Mouse (Mus musculus) forebrain, embryonic 14.5 days (tissue): ENCODE results near the gene Sh2d2a. TPM values are rescaled to one million over a fixed set of nuclear protein-coding genes. Genes with fewer than 3 reads are reported as not detected.
"Not testable (repeated sequence)": the region's sequence is repeated elsewhere in the genome, so short reads cannot be mapped to it uniquely, and the experiment has no call there.

ENCODE experiments used
- ATAC-seq: fragments of 200-750 bp; cut with Nextera tagmentation; 2 replicates; pipeline ENCODE4 v1.8.0; 2017; ENCODE audit warnings: mild to moderate bottlenecking, moderate library complexity
- DNase-seq: peaks from one replicate; pipeline ENCODE4 v3.0.0-alpha.2; 2015; ENCODE audit warnings: low spot score
- H3K27ac ChIP-seq: fragments of 300-500 bp; sonication (generic); 2 replicates; pipeline ENCODE4 v1.5.1; 2014; ENCODE audit warnings: low read depth, mild to moderate bottlenecking, control low read depth, low read length, moderate library complexity
- H3K27me3 ChIP-seq: fragments of 300-500 bp; sonication (generic); replicated peaks from 2 replicates; pipeline ENCODE4 v1.6.1; 2014; ENCODE audit warnings: low read length, control low read depth, mixed read lengths; ENCODE audit not compliant: control insufficient read depth, insufficient read depth
- H3K36me3 ChIP-seq: fragments of 300-500 bp; sonication (generic); 2 replicates; pipeline ENCODE4 v1.6.1; 2014; ENCODE audit warnings: low read length, control low read depth; ENCODE audit not compliant: control insufficient read depth, insufficient read depth
- H3K4me1 ChIP-seq: fragments of 300-500 bp; sonication (generic); 2 replicates; pipeline ENCODE4 v1.6.1; 2014; ENCODE audit warnings: antibody characterized with exemption, low read length, control low read depth; ENCODE audit not compliant: control insufficient read depth, insufficient read depth
- H3K4me2 ChIP-seq: fragments of 300-500 bp; sonication (generic); 2 replicates; pipeline ENCODE4 v1.6.1; 2014; ENCODE audit warnings: mild to moderate bottlenecking, control low read depth, low read length
- H3K4me3 ChIP-seq: fragments of 300-500 bp; sonication (generic); 2 replicates; pipeline ENCODE4 v1.5.1; 2014; ENCODE audit warnings: low read depth, low read length, control low read depth
- H3K9ac ChIP-seq: fragments of 300-500 bp; sonication (generic); 2 replicates; pipeline ENCODE4 v1.6.1; 2014; ENCODE audit warnings: mild to moderate bottlenecking, low read length, control low read depth, moderate library complexity
- H3K9me3 ChIP-seq: fragments of 300-500 bp; sonication (generic); replicated peaks from 2 replicates; pipeline ENCODE4 v1.6.1; 2016; ENCODE audit warnings: low read length, control low read depth, mixed read lengths; ENCODE audit not compliant: control insufficient read depth
- WGBS: fragments of 180-500 bp; shearing (Covaris S2); extraction: QIAGEN DNeasy Blood & Tissue Kit; methylation state at CpG from one replicate; pipeline ENCODE4 v1.1.7; 2014; 5-methylcytosine and 5-hydroxymethylcytosine counted together
- polyA plus RNA-seq: library from polyadenylated mRNA; unstranded; fragments of >200 nt; fragmentation: Nextera tagmentation; extraction: Ambion mirVana; gene quantifications from 2 replicates; pipeline ENCODE4 v1.2.1, GENCODE M21; 2014

Gene Sh2d2a
- polyA plus RNA-seq, 1 experiment from 2014 or later, result not detected

DNA sequence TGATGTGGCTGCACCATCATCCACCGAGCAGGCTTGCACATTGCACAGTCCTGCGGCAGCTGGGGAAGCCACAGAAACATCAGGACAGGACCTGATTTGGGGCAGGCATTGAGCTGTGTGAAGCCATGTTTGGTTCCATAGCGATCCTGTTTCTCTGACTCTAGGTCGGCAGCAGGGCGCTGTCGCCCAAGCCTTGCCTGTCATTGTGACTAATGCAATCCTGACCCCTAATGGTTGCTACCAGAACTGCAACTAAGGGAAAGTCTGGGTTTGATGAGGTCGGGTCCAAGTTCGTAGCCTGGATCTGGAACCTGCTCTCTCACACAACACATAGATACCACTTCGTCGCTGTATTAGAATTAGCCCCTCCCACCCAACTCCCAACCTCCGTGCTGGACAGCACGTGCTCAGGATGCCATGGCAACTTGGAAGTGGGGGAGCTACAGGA, 29.9 kb upstream of the Sh2d2a start:
- Histone ChIP-seq H3K9ac (no peak overlapping the region), H3K4me1 (no peaks in the 10 kb centered on the region), H3K36me3 (no peaks in the 10 kb centered on the region), H3K27ac (no peak overlapping the region), H3K4me2 (peak overlapping the region; percentile 4; the same call in 1 of the 2 replicates), H3K9me3 (no peaks in the 10 kb centered on the region), H3K4me3 (no peak overlapping the region), H3K27me3 (no peaks in the 10 kb centered on the region; the same call in 1 of the 2 replicates)
- 9% methylated on average over 12 of the region's 12 CpGs for WGBS
- DNase-seq (peak; percentile 90), ATAC-seq (peak; percentile 52)

DNA sequence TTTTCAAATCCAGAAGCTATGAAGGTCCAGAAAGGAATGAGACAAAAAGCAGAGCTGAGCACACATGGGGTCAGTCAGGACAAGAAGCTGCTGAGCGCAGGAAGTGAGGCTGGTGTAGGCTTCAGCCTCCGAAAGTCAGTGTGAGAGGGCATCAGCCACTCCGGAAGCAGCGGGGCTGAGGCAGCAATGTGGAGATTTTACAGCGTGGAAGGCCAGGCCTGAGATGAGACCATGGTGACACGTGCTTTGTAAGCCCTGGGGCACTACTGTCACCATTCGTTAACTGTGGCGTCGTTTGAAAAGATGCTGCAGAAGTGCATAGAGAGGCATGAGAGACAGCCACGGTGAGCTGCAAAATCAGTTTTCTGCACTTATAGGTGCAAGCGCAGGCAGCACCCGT, 28.3 kb upstream of the Sh2d2a start:
- Histone ChIP-seq H3K4me3 (no peak overlapping the region), H3K9ac (no peak overlapping the region), H3K9me3 (no peaks in the 10 kb centered on the region), H3K27ac (no peak overlapping the region), H3K27me3 (no peaks in the 10 kb centered on the region; the same call in 1 of the 2 replicates), H3K4me2 (no peak overlapping the region), H3K4me1 (no peaks in the 10 kb centered on the region), H3K36me3 (no peaks in the 10 kb centered on the region)
- WGBS, result 69% methylated on average over 12 of the region's 12 CpGs
- DNase-seq (no peak), ATAC-seq (no peak)

DNA sequence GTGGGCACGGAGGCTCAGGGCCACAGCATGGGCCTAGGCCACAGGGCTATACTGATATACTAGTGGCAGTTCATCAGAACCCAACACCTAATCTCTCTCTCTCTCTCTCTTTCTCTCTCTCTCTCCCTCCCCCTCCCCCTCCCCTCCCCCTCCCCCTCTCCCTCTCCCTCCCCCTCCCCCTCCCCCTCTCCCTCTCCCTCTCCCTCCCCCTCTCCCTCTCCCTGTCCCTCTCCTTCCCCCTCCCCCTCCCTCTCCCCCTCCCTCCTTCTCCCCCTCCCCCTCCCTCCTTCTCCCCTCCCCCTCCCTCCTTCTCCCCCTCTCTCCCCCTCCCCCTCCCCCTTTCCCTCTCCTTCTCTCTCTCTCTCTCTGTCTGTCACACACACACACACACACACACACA, 22.3 kb upstream of the Sh2d2a start, which contains the start of gene Pear1:
TSS of gene Pear1 (minus strand) at position 101 of the 400 bp plus-strand sequence.
- H3K27ac ChIP-seq, H3K4me1 ChIP-seq, DNase-seq, H3K4me2 ChIP-seq, H3K9ac ChIP-seq, H3K4me3 ChIP-seq, H3K9me3 ChIP-seq, H3K27me3 ChIP-seq, ATAC-seq, H3K36me3 ChIP-seq: not testable (repeated sequence)
- WGBS, result 94% methylated on average over 1 of the region's 1 CpGs

DNA sequence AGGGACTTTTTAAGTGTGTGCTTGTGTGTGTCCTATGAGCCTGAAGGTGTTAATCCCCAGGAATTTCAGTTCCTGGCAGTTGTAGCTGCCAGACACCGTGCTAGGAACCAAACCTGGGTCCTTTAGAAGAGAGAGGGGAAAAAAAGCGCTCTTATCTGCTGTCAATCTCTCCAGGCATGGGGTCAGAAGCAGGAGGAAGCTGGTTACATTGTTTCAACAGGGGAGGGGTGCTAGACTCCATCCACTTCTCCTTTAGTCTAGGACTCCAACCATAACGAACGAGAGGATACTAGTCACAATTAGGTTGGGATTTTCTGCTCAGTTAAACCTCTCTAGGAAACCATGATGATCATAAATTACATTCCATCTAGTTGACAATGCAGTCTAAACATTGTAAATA, 18.1 kb upstream of the Sh2d2a start:
- no peak overlapping the region for H3K27ac ChIP-seq
- H3K36me3 ChIP-seq, result no peaks in the 10 kb centered on the region
- H3K9ac ChIP-seq, result no peak overlapping the region
- no peaks in the 10 kb centered on the region for H3K9me3 ChIP-seq
- ATAC-seq (no peak), DNase-seq (no peak)
- no peak overlapping the region for H3K4me3 ChIP-seq
- no peaks in the 10 kb centered on the region for H3K27me3 ChIP-seq
- 43% methylated on average over 4 of the region's 4 CpGs for WGBS
- H3K4me1 ChIP-seq, result no peaks in the 10 kb centered on the region
- H3K4me2 ChIP-seq, result no peak overlapping the region

DNA sequence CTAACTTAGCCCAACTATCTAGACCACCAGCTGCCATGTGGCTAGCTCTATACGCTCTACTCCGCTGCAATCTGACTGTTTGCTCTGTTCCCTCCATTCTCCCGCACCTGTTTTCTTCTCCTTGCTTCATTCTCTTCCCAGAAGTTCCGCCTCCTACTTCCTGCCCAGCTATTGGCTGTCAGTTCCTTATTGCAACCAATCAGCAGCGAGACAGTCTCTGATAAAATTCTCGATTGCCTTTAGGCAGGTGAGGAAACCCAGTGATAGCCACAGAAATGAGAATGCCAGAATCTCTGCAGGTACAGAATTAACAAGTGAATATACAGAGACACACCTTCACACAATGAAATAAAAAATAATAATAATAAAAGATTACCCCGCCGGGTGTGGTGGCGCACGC, 17.5 kb upstream of the Sh2d2a start:
- no peak for ATAC-seq
- no peak overlapping the region for H3K9ac ChIP-seq
- WGBS, result 57% methylated on average over 10 of the region's 10 CpGs

DNA sequence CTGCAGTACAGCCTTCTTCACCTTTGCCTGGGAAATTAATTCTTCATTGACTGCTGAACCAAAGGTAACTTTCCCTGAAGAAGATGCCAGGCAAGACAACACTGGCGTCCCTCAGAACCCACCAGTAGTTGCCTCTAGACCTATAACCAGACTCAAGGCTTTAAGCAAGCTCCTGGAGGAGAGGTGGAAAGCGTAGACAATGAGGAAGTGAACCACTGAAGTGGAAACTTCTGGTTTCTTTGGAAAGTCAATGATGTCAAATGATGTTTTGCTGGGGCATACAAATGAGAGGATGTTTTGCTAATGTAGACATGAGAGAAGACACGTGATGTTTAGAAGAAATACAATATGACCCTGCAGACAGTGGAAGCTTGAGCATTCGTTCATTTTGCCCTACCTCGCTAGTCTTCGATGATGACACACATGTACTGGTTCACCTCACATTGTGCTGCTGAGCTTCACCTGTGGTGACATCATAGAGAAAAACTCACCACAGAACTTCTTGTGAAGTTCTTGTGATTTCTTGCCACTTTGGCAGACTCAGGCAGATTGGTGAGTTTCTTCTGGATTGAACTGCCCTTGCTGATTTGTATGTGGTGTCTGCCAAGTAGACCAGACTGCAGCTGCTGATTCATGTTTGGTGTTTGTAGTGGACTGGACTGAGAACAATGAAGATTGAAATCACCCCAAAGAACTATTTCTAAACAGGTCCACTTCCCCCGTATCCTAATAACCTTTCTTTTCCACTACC, 14.3 kb upstream of the Sh2d2a start:
- Histone ChIP-seq H3K4me1 (no peaks in the 10 kb centered on the region), H3K4me2 (no peak overlapping the region), H3K27ac (no peak overlapping the region), H3K36me3 (no peaks in the 10 kb centered on the region), H3K9ac (no peak overlapping the region), H3K4me3 (no peak overlapping the region), H3K9me3 (no peaks in the 10 kb centered on the region), H3K27me3 (no peaks in the 10 kb centered on the region)
- 84% methylated on average over 7 of the region's 7 CpGs for WGBS
- ATAC-seq, result no peak
- no peak for DNase-seq

More for the DNA sequence above, 17.5 kb upstream of the Sh2d2a start:
- Histone ChIP-seq H3K27me3 (no peaks in the 10 kb centered on the region), H3K27ac (no peak overlapping the region), H3K4me3 (no peak overlapping the region), H3K4me2 (no peak overlapping the region), H3K4me1 (no peaks in the 10 kb centered on the region), H3K36me3 (no peaks in the 10 kb centered on the region), H3K9me3 (no peaks in the 10 kb centered on the region)
- no peak for DNase-seq

DNA sequence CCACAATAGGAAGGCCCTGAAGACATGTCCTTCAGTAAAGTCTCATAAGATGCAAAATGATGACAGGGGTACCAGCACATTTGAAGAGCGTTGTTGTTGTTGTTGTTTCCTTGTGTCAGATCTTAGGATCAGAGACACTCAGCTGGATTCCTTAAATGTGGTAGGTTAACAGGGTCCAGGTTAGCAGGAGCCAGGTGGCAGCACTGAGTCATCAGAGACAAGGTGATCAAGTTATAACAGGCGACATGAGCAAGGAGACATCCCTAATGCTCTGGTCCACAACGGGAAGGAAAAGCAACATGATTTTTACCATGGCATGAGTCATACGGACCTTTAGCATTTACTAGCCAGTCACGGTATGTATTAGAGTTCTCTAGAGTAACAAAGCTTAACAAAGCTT, 13.1 kb upstream of the Sh2d2a start:
- Histone ChIP-seq H3K4me3 (no peak overlapping the region), H3K4me1 (no peaks in the 10 kb centered on the region), H3K9ac (no peak overlapping the region), H3K27ac (no peak overlapping the region), H3K27me3 (no peaks in the 10 kb centered on the region), H3K9me3 (no peaks in the 10 kb centered on the region), H3K36me3 (no peaks in the 10 kb centered on the region), H3K4me2 (no peak overlapping the region)
- ATAC-seq, result no peak
- no peak for DNase-seq
- WGBS, result 65% methylated on average over 5 of the region's 5 CpGs

DNA sequence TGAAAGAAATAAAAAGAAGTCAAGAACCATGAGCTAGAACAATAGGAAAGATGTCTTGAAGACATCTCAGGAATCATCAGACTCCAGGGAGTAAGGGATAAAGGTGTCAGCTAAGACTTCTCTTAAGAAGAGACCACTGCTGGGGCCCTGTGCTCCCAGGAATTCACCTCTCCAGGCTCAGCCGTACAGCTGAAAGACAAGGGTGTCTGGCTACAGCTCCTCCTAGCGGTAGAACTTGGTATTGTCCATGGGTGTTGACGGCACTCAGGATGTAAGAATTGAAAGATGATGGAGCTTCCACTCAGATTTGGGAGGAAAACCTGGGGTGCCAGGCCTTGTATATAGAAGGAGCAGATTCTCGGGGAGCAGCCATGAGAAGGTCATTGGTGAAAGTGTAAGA, 7.9 kb upstream of the Sh2d2a start:
- 0 out of 2 replicates have a peak overlapping the region, but pooled peaks have one; percentile 17 for H3K9ac ChIP-seq
- ATAC-seq, result 0 out of 2 replicates have a peak, but pooled peaks have one; percentile 32
- 2% methylated on average over 4 of the region's 4 CpGs for WGBS
- H3K9me3 ChIP-seq, result no peaks in the 10 kb centered on the region
- H3K4me3 ChIP-seq, result no peak overlapping the region
- H3K36me3 ChIP-seq, result no peaks in the 10 kb centered on the region
- peak; percentile 83 for DNase-seq
- no peak overlapping the region for H3K27ac ChIP-seq
- H3K4me2 ChIP-seq, result no peak overlapping the region
- no peaks in the 10 kb centered on the region for H3K27me3 ChIP-seq
- no peaks in the 10 kb centered on the region for H3K4me1 ChIP-seq

DNA sequence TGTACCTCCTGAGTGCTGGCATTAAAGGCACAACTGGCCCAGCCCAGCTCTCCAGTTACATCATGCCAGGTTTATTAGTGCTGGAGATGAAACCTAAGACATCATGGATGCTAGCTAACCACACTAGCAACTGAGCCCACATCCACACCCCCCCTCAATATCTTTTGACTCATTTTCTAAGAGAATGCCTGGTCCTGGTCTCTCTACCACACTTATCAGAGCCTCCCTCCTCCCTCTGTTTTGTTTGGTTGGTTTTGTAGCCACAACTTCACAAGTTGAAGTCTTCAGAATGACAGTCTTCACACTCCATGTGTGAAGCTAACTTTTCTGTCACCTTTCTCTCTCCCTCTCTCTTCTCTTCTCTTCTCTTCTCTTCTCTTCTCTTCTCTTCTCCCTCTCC, 5.7 kb upstream of the Sh2d2a start:
- Histone ChIP-seq H3K27me3 (no peaks in the 10 kb centered on the region), H3K9ac (no peak overlapping the region)
- no peak for DNase-seq

More for the DNA sequence above, 5.7 kb upstream of the Sh2d2a start:
- Histone ChIP-seq H3K4me1 (no peaks in the 10 kb centered on the region), H3K4me2 (no peak overlapping the region), H3K9me3 (no peaks in the 10 kb centered on the region), H3K36me3 (no peaks in the 10 kb centered on the region), H3K4me3 (no peak overlapping the region), H3K27ac (no peak overlapping the region)
- ATAC-seq, result no peak
